Mouse (Mus musculus): Measurements from ENCODE around the gene Aoc1. TPM values are rescaled to one million over a fixed set of nuclear protein-coding genes. Genes with fewer than 3 reads are reported as not detected.

Aoc1 gene
- total RNA-seq, 4 experiments from 2014 or later = not detected

DNA sequence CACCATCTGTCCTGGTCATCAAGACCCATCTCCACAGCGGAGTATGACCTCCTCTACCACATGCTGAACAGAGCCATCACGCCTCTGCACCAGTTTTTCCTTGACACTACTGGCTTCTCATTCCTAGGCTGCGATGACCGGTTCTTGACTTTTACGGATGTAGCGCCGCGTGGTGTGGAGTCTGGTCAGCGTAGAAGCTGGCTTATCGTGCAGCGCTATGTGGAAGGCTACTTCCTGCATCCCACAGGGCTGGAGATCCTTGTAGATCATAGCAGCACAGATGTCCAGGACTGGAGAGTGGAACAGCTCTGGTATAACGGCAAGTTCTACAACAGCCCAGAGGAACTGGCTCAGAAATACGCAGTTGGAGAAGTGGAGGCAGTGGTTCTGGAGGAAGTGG, 32.9 kb downstream of the Aoc1 start:
- DNase-seq (ENCODE audit: low spot score in 2 of 2) = no peak

DNA sequence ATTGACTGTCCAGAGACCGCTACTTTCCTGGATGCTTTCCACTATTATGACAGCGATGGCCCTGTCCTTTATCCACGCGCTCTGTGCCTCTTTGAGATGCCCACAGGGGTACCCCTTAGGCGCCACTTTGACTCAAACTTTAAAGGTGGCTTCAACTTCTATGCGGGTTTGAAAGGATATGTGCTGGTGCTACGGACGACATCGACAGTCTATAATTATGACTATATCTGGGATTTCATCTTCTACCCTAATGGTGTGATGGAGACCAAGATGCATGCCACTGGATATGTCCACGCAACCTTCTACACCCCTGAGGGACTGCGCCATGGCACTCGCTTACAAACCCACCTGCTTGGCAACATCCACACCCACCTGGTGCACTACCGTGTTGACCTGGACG, 33.7 kb downstream of the Aoc1 start:
- no peak for DNase-seq (ENCODE audit: low spot score in 2 of 2)

DNA sequence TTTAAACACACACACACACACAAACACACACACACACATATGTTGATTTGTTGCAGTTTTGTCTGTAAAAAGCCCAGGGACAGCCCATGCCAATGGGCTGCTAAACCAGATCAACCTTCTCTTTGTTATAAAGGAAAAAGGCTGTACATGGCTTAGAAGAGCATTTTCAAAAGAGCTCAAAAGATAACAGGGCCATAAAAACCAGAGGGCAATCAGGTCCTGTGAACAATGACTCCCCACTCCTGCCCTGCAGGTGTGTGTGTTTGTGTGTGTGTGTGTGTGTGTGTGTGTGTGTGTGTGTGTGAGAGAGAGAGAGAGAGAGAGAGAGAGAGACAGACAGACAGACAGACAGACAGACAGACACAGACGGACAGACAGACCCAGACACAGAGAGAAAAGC, 36.5 kb downstream of the Aoc1 start:
- no peak for DNase-seq (ENCODE audit: low spot score in 2 of 2)

DNA sequence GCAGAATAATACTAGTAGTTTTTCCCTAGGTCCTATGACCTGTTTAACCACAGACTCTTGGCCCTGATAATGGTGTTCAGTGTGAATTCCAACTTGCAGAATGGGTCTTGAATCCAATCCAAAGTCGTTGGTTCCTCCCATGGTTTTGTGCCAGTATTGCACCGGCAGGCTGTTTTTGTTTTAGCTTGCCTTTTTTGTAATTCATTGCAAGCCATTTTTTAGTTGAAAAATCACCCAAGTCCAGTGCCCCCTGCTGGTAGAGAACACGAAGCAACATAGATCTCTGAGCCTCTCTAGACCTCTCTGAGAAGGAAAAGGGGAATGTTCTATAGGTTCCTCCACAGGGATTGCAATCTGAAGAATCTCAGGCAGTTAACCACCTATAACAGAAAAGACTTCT, 39.3 kb downstream of the Aoc1 start:
- DNase-seq (ENCODE audit: low spot score in 2 of 2) = no peak

DNA sequence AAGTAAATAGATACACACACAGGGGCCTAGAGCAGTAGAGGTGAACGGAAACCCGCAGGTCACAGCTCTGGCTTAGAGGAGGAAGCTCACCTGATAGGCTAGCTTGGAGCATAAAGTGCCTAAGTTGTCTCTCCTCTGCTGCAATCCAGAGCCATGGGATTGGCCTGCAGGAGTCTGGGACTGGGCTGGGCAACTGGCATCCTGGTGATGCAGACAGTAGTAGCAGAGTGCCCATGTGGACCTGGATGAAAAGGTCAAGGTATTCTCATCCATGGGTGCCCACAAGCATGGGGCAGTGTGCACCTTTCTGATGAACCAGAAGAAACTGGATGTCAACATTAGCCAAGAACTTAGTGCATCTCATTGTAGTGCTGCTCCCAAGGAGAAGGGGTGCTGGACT, 40.9 kb downstream of the Aoc1 start:
- DNase-seq (ENCODE audit: low spot score in 2 of 2) = no peak

DNA sequence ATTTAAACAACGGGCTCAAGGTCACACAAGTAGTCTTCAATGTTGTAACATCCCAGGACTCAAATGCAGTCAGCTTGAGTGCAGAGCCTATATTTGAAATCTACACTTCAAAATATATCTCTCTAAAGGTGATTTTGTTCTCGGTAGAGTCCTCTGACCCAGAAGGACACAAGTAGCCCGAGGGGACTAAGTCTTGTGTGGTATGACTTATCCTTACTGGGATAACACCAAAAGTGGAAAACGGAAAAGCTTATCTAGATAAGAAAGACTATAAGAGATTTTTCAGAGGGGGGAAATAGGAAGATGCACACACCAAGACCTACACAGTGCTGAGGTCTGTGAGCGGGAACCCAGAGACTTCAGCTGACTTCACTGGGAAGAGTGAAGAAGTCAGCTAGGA, 56.9 kb downstream of the Aoc1 start, which contains the start of gene 1600015I10Rik:
Gene 1600015I10Rik (plus strand): TSS at position 301 of the 400 bp plus-strand sequence.
- no peak for DNase-seq (ENCODE audit: low spot score in 2 of 2)

DNA sequence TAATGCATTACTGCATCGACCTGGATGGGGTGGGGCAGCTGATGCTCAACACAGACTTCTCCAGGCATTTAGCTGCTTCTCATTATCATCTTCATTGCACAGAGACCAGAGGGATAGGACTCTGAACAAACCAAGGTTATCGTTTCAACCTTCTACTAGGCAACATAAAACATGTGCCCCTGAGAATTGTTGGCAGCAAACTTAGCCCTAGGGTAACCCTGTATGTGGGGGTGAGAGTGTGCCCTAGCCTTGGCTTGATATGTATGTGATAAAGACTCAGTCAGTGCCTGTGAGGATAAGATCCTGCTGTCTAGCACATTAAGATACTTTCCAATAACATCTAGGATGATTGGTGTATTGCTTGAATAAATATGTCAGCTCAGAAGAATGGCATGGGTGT, 76.9 kb downstream of the Aoc1 start:
- DNase-seq (ENCODE audit: low spot score in 2 of 2) = no peak

DNA sequence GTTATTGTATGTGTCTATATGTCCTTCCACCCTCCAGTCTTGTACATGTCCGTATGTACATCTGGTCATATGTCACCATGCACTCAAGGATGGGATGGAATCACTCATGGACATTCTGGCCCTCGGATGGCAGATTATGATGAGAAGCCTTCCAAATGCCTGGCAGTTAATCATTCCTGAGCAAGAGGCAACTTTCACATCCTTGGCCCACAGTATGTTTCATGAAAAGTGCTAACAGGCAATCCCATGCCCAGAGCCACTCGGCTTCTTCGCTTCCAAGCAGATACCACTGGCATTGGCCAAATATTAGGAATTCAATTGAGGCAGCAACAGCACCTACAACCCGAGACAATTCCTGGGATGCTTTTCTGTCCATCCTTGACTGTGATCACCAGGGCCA, 78.0 kb downstream of the Aoc1 start:
- no peak for DNase-seq (ENCODE audit: low spot score in 2 of 2)

DNA sequence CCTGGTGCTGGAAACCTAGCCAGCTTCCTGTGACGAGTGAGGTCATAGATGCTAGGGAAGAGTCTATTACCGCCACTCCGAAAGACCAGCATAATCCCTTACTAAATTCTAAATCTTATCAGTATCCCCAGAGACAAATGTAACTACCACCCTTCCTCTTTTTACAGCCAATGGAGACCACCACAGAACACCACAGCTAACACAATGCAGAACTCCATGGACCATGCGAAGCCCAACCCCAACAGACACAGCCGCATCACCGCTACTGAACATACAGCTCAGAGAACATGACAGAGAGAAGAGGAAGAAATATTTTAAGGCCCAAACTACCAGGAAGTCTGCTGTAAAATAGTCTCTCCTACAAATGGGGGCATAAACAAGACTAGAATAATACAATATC, 78.9 kb downstream of the Aoc1 start:
- no peak for DNase-seq (ENCODE audit: low spot score in 2 of 2)

DNA sequence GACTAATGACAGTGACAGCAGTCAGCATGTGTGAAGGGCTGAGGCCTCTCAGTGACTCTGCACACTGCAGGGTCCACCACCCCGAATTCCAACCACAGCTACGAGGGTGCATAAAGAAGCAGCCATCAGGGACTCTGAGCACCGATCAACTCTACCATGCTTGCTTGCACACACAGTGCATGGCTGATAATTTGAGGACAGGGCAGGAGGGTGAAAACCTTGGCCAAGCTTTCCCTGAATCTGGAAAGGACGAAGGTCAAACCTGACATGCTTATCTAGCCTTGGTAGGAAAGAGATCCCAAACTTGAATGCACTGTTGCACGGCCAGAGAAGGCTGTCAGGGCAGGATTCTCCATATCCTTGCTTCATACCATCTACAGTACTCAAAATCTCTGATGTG, 80.5 kb downstream of the Aoc1 start:
- no peak for DNase-seq (ENCODE audit: low spot score in 2 of 2)

DNA sequence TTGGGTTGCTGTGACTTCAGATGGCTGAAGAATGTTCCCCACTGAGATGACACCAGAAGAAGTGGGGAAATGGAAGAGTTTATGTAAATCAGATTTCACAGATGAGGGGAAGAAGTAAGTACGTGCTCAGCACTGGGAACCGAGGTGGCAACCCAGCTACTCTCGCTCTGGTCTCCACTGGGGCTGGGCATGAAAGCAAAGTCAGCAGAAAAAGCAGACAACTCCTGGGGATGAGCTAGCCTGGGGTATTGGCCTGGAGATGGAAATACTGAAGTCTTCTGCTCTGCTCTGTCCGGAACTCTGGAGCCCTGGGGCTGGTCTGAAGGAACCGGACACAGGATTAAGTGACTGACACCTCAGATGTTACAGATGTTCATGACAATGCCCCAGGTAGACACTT, 81.5 kb downstream of the Aoc1 start:
- no peak for DNase-seq (ENCODE audit: low spot score in 2 of 2)

DNA sequence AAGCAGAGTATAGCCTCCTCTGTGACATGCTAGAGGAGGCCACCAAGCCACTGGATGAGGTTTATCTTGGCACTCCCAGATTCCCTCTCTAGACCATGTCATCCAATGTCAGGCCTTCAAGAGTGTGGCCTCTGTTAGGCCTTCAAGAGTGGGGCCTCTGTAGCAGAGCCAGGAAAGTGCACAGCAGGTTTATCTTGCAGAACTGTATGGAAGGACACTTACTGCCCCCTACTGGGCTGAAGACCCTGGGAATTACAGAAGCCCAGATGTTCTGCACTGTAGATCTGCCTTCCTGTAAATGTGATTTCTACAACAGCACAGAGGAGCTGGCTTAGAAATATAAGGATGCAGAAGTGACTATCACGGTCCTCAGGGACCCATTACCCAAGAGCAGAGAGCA, 82.2 kb downstream of the Aoc1 start:
- DNase-seq (ENCODE audit: low spot score in 2 of 2) = peak in 1 of 2 experiments; percentile 10

DNA sequence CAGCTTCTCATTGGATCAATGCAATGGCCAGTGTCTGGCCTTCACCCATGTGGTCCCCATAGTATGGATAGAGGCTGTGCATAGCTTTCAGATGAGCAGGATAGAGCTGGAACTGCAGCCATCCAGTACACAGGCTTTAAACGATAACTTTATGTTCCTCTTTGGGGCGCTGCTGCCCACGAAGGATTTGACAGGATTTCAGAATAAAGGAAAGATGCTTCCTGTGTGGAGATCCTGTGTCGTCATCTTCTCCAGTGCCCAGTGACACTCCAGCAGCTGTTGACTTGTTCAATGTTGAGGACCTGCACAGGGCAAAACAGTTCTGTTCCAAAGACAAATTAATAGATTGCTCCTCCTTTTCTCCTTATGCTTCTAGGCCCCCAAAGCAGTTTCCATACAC, 84.1 kb downstream of the Aoc1 start:
- DNase-seq (ENCODE audit: low spot score in 2 of 2) = no peak

DNA sequence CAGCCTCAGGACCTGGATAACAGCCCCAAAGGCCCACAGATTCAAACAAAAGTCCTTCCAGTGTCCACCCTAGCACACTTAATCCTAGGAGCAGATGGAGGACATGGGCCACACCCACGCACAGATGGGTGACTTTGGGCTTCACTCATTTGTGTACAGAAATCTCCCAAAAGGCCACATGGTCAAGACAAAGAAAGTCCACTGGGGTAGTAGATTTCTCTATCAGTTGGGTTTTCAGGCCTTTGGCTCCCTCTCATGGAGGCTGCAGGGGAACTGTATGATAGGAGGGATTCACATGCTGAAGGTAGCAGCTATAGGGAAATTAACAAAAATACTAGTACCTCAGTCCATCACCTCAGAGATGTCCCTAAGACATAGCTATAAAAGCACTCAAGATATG, 85.4 kb downstream of the Aoc1 start:
- DNase-seq (ENCODE audit: low spot score in 2 of 2) = no peak

Other genes with a start within 250 kb of the Aoc1 start
- 10 to 100 TPM; 15.2 to 16.7 (median 16.1) TPM for gene AI854703, start 246.1 kb upstream of the Aoc1 start, total RNA-seq (2022)
- 1 to 10 TPM in 1 of 4 experiments, under 1 TPM in 3; 0.77 to 1.0 (median 0.83) TPM for gene Gimap8, start 225.7 kb upstream of the Aoc1 start, total RNA-seq (2022)
- 1 to 10 TPM in 1 of 4 experiments, under 1 TPM in 3; 0.36 to 1.0 (median 0.45) TPM for gene Gimap9, start 196.8 kb upstream of the Aoc1 start, total RNA-seq (2022)
- gene Gimap4, start 188.3 kb upstream of the Aoc1 start, total RNA-seq (2022) = under 1 TPM in 3 of 4 experiments, not detected in 1; 0.41 to 0.56 (median 0.55) TPM
- gene Gimap6, start 164.7 kb upstream of the Aoc1 start, total RNA-seq (2022) = 1 to 10 TPM; 3.1 to 4.3 (median 4.0) TPM
- 1 to 10 TPM in 1 of 4 experiments, not detected in 3; 2.3 TPM for gene Gm28053, start 154.3 kb upstream of the Aoc1 start, total RNA-seq (2022)
- not detected for gene Gimap7, start 154.3 kb upstream of the Aoc1 start, total RNA-seq (2022)
- gene Gimap1, start 133.8 kb upstream of the Aoc1 start, total RNA-seq (2022) = 1 to 10 TPM; 1.6 to 2.8 (median 1.8) TPM
- gene Gimap5, start 126.7 kb upstream of the Aoc1 start, total RNA-seq (2022) = 1 to 10 TPM in 1 of 4 experiments, under 1 TPM in 3; 0.32 to 1.2 (median 0.89) TPM
- gene Gimap3, start 102.0 kb upstream of the Aoc1 start, total RNA-seq (2022) = not detected
- gene Tmem176a, start 32.0 kb upstream of the Aoc1 start, total RNA-seq (2022) = 10 to 100 TPM; 28.8 to 63.0 (median 40.9) TPM
- 10 to 100 TPM; 48.3 to 96.9 (median 67.8) TPM for gene Tmem176b, start 31.4 kb upstream of the Aoc1 start, total RNA-seq (2022)
- gene 1600015I10Rik, start 57.0 kb downstream of the Aoc1 start, total RNA-seq (2022) = not detected
- gene Doxl2, start 102.1 kb downstream of the Aoc1 start, total RNA-seq (2022) = not detected
- gene Svs1, start 114.0 kb downstream of the Aoc1 start, total RNA-seq (2022) = not detected
- gene Gpnmb, start 163.7 kb downstream of the Aoc1 start, total RNA-seq (2022) = 10 to 100 TPM in 1 of 4 experiments, 1 to 10 TPM in 3; 2.5 to 25.6 (median 6.0) TPM
- gene Malsu1, start 200.9 kb downstream of the Aoc1 start, total RNA-seq (2022) = 10 to 100 TPM; 26.3 to 30.5 (median 28.1) TPM

All from left cerebral cortex, adult 8-10 months (tissue).